Mouse (Mus musculus) forebrain, embryonic 13.5 days (tissue): Measurements from ENCODE around the gene Zkscan7. TPM values are rescaled to one million over a fixed set of nuclear protein-coding genes. Genes with fewer than 3 reads are reported as not detected.
"Not testable (repeated sequence)": the region's sequence is repeated elsewhere in the genome, so short reads cannot be mapped to it uniquely, and the experiment has no call there.

Experiments
- ATAC-seq: fragments of 200-750 bp; cut with Nextera tagmentation; 2 replicates; pipeline ENCODE4 v1.8.0; 2017
- H3K27ac ChIP-seq: fragments of 300-500 bp; sonication (generic); 2 replicates; pipeline ENCODE4 v1.5.1; 2015; ENCODE audit warnings: inconsistent platforms, mild to moderate bottlenecking, moderate library complexity
- H3K27me3 ChIP-seq: fragments of 300-500 bp; sonication (generic); 2 replicates; pipeline ENCODE4 v1.6.1; 2015; ENCODE audit warnings: mild to moderate bottlenecking, inconsistent platforms
- H3K36me3 ChIP-seq: fragments of 300-500 bp; sonication (generic); 2 replicates; pipeline ENCODE4 v1.6.1; 2015; ENCODE audit warnings: mild to moderate bottlenecking, inconsistent platforms; ENCODE audit not compliant: poor library complexity, severe bottlenecking
- H3K4me1 ChIP-seq: fragments of 300-500 bp; sonication (generic); 2 replicates; pipeline ENCODE4 v1.6.1; 2015; ENCODE audit warnings: inconsistent platforms
- H3K4me2 ChIP-seq: fragments of 300-500 bp; sonication (generic); 2 replicates; pipeline ENCODE4 v1.6.1; 2015; ENCODE audit warnings: inconsistent platforms, mild to moderate bottlenecking, moderate library complexity
- H3K4me3 ChIP-seq: fragments of 300-500 bp; sonication (generic); 2 replicates; pipeline ENCODE4 v1.5.1; 2015; ENCODE audit warnings: mild to moderate bottlenecking, inconsistent platforms
- H3K9ac ChIP-seq: fragments of 300-500 bp; sonication (generic); 2 replicates; pipeline ENCODE4 v1.6.1; 2015; ENCODE audit warnings: mild to moderate bottlenecking, inconsistent platforms
- H3K9me3 ChIP-seq: fragments of 300-500 bp; sonication (generic); replicated peaks from 2 replicates; pipeline ENCODE4 v1.6.1; 2016; ENCODE audit warnings: inconsistent platforms
- WGBS: fragments of 180-500 bp; shearing (Covaris S2); methylation state at CpG from one replicate; pipeline ENCODE4 v1.1.7; 2015; 5-methylcytosine and 5-hydroxymethylcytosine counted together
- polyA plus RNA-seq: library from polyadenylated mRNA; unstranded; fragments of >200 nt; fragmentation: Nextera tagmentation; extraction: Ambion mirVana; gene quantifications from 2 replicates; pipeline ENCODE4 v1.2.1, GENCODE M21; 2015

The Zkscan7 gene
- 4.2 and 5.7 TPM in 2 replicates for polyA plus RNA-seq

DNA sequence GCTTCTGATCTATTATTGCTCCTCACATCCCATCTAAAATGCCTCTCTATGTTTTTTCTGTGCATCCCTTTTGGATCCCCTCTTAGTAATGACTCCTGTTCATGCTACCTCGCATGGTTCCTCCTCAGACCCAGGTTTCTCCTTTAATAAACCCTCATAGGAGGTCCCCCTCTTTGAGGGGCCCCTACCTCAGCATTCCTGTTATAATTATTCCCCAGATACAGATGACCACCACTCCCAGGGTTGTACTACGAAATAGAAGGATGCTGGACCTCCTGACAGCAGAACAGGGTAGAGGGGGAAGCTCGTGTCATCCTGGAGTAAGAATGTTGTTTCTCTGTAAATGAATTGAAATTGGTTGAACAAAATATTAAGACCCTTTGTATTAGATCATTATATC lies at the start of gene Zkscan7:
Gene Zkscan7 (plus strand): TSS at position 301 of the 400 bp plus-strand sequence.
- H3K4me3 ChIP-seq, result peak within 1 kb of the TSS; percentile 53
- H3K27ac ChIP-seq, result no peak within 1 kb of the TSS
- H3K4me2 ChIP-seq, result peak within 1 kb of the TSS; percentile 88
- peaks cover 4% of the 10 kb centered on the region; the same call in 1 of the 2 replicates for H3K36me3 ChIP-seq
- H3K4me1 ChIP-seq, result peaks cover 14% of the 10 kb centered on the region
- H3K9ac ChIP-seq, result no peak within 1 kb of the TSS
- no peaks in the 10 kb centered on the region for H3K9me3 ChIP-seq
- no peak for ATAC-seq
- no peaks in the 10 kb centered on the region for H3K27me3 ChIP-seq
- WGBS, result 91% methylated on average over 3 of the region's 3 CpGs

DNA sequence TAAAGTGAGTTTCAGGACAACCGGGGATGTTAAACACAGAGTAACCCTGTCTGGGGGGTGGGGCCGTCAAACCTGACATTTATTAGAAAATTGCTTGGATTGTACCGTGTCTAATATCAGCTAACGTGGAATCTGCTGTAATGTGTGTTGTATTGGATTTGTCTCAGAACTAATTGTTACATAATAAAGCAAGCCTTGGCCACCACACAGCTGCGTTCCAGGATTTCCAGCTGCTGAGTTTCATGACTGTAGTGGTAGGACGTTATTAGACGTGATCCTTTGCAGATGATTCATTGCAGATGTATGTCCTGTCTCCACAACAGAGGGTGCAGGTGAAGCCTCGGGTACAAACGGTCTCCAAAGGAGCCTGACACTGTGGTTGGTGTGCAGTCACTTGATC lies 49.4 kb upstream of the Zkscan7 start:
- H3K9me3 ChIP-seq, result no peaks in the 10 kb centered on the region
- no peaks in the 10 kb centered on the region for H3K27me3 ChIP-seq
- peak overlapping the region; percentile 30; the same call in 1 of the 2 replicates for H3K9ac ChIP-seq
- ATAC-seq, result 0 out of 2 replicates have a peak, but pooled peaks have one; percentile 43
- H3K27ac ChIP-seq, result peak overlapping the region; percentile 77
- WGBS, result 56% methylated on average over 9 of the region's 9 CpGs
- no peak overlapping the region for H3K4me3 ChIP-seq
- peaks cover 9% of the 10 kb centered on the region for H3K36me3 ChIP-seq
- H3K4me2 ChIP-seq, result no peak overlapping the region; the same call in 1 of the 2 replicates
- peaks cover 24% of the 10 kb centered on the region for H3K4me1 ChIP-seq

DNA sequence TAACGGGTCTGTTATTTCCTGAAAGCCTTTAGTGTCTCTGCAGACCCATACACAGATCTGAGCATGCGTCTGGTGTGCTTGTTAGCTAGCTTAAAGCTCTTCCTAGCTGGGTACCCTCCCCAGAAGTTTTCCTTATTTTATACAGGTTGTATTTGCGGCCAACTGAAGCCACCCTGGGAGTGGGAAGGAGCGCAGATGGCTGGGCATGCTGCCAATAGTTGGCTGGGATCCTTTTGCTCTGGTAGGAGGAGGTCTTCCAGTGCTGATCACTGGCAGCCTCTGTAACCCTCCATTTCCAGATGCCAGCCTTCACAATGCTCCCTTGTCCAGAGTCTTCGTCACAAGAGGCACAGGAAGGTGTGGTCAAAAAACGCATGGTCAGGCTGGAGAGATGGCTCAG lies 48.7 kb upstream of the Zkscan7 start:
- Histone ChIP-seq H3K9me3 (no peaks in the 10 kb centered on the region), H3K4me2 (peak overlapping the region; percentile 25; the same call in 1 of the 2 replicates), H3K4me1 (peaks cover 24% of the 10 kb centered on the region), H3K36me3 (peaks cover 9% of the 10 kb centered on the region), H3K27me3 (no peaks in the 10 kb centered on the region), H3K4me3 (no peak overlapping the region), H3K27ac (peak overlapping the region; percentile 77), H3K9ac (peak overlapping the region; percentile 30)
- peak; percentile 94 for ATAC-seq
- WGBS, result 32% methylated on average over 6 of the region's 6 CpGs

DNA sequence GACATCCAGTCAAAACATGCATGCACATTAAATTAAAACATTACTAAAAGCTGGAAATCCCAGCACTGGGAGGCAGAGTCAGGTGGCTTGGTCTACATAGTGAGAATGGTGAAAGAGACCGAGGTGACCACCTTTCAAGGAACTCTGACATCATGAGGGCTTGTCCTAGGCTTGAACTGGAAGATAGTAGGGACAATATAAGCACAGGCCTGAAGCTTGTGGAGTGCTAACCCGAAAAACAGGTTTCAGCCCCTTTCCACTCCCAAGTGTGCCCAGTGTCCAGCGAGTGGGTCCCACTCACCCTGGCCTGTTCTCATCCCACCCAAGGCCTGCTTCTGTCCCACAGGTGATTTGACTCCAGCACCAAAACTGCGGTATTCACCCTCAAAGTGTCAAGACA lies 48.3 kb upstream of the Zkscan7 start:
- Histone ChIP-seq H3K4me2 (0 out of 2 replicates have a peak overlapping the region, but pooled peaks have one; percentile 25), H3K4me3 (no peak overlapping the region), H3K27ac (peak overlapping the region; percentile 77), H3K27me3 (no peaks in the 10 kb centered on the region), H3K4me1 (peaks cover 24% of the 10 kb centered on the region), H3K9me3 (no peaks in the 10 kb centered on the region), H3K36me3 (peaks cover 9% of the 10 kb centered on the region), H3K9ac (no peak overlapping the region)
- ATAC-seq, result peak; percentile 47; the same call in 1 of the 2 replicates
- 84% methylated on average over 4 of the region's 4 CpGs for WGBS

DNA sequence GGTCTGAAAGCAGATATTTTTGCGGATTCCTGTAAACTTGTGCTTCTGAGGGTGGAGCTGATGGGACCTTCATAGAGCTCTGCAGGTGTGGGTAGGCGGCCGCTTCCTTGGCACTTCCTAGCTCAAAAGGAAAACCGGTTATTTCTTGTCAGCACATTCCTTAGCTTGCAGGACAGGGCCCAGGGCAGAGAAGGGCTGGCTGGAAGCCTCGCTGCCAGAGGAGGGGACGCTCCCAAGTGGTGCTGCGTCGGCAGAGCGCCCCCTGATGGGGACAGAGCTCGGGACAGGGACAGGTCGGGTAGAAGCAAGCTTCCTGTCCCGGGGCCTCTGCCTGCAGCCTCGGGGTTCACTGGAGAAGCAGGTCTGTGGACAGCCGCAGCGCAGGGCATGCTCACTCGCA lies 47.8 kb upstream of the Zkscan7 start:
- H3K9ac ChIP-seq, result peak overlapping the region; percentile 21; the same call in 1 of the 2 replicates
- H3K4me1 ChIP-seq, result peaks cover 24% of the 10 kb centered on the region
- H3K4me2 ChIP-seq, result peak overlapping the region; percentile 7; the same call in 1 of the 2 replicates
- H3K27me3 ChIP-seq, result no peaks in the 10 kb centered on the region
- peaks cover 9% of the 10 kb centered on the region for H3K36me3 ChIP-seq
- WGBS, result 29% methylated on average over 16 of the region's 16 CpGs
- peak; percentile 65; the same call in 1 of the 2 replicates for ATAC-seq
- no peaks in the 10 kb centered on the region for H3K9me3 ChIP-seq
- no peak overlapping the region for H3K4me3 ChIP-seq
- H3K27ac ChIP-seq, result peak overlapping the region; percentile 77

DNA sequence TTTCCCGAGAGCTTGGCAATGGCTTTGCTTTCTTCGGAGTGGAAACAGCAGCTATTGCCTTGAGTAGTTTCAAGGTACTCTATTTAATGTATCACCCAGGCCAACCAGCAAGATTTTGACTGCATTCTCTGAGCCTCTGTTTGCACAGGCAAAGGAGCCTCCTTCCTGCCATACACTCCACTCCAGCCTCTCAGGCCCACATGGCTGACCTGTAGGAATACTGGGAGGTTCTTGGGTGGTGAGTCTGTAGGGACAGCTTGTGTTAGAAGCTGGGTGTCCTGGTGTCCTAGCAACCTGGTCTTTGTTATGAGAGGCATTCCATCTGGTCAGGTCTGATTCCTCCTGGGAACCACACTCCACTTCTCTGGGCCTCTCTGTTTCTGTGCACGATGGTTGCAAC lies 41.7 kb upstream of the Zkscan7 start, which contains the start of gene Gm35549:
Gene Gm35549 (minus strand): TSS at position 276 of the 400 bp plus-strand sequence.
- 0 out of 2 replicates have a peak, but pooled peaks cover 3% of the 10 kb centered on the region for H3K9me3 ChIP-seq
- WGBS, result 91% methylated on average over 3 of the region's 3 CpGs
- H3K4me1 ChIP-seq, result peaks cover 8% of the 10 kb centered on the region
- no peaks in the 10 kb centered on the region for H3K27me3 ChIP-seq
- H3K36me3 ChIP-seq, result peaks cover 6% of the 10 kb centered on the region
- H3K4me2 ChIP-seq, result no peak within 1 kb of the TSS
- H3K27ac ChIP-seq, result no peak within 1 kb of the TSS
- no peak within 1 kb of the TSS for H3K9ac ChIP-seq
- no peak within 1 kb of the TSS for H3K4me3 ChIP-seq
- ATAC-seq, result no peak

DNA sequence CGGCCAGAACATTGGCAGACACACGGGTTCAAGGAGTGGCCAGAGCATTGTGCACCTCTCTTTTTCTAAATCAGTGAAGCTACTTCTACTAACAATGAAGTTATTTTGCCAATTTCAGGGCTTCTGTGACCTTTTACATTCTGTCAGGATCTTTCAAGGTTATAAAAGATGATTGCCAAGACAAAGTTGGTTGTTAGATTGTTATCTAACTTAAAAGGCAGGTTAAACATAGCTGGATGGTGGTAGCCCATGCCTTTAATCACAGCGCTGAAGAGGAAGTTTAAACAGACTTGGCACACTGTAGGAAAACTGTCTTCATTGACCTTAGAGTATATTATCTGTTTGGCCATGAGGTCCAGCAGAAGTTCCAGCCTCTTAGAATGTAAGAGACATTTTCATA lies 39.9 kb upstream of the Zkscan7 start:
- Histone ChIP-seq H3K4me2 (no peak overlapping the region), H3K4me1 (peaks cover 8% of the 10 kb centered on the region), H3K4me3 (no peak overlapping the region), H3K27ac (peak overlapping the region; percentile 48; the same call in 1 of the 2 replicates), H3K9ac (no peak overlapping the region), H3K36me3 (peaks cover 24% of the 10 kb centered on the region), H3K27me3 (no peaks in the 10 kb centered on the region), H3K9me3 (0 out of 2 replicates have a peak, but pooled peaks cover 3% of the 10 kb centered on the region)
- 79% methylated on average over 3 of the region's 3 CpGs for WGBS
- no peak for ATAC-seq

DNA sequence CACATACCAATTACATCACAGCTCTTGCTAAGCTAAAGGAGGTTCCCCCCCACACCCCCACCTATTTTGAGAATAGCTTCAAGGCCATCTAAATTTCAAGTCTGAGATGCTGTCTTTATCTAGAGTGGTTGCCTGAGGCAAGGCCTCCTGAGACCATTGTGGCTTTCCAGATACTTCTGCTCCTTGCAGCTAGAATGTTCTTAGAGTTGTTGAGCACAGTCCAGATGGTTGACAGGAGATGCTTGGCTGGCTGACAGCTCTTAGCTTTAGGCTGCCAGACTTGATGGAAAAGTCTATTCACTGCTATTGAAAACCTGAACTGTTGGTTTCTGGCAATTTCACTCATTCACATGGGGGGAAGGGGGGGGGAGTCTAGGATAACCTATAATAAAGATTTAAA lies 39.3 kb upstream of the Zkscan7 start:
- Histone ChIP-seq H3K4me3 (no peak overlapping the region), H3K9me3 (0 out of 2 replicates have a peak, but pooled peaks cover 3% of the 10 kb centered on the region), H3K27ac (peak overlapping the region; percentile 48; the same call in 1 of the 2 replicates), H3K36me3 (peaks cover 29% of the 10 kb centered on the region), H3K9ac (no peak overlapping the region), H3K27me3 (no peaks in the 10 kb centered on the region), H3K4me2 (no peak overlapping the region), H3K4me1 (peaks cover 8% of the 10 kb centered on the region)
- ATAC-seq, result peak; percentile 59; the same call in 1 of the 2 replicates

DNA sequence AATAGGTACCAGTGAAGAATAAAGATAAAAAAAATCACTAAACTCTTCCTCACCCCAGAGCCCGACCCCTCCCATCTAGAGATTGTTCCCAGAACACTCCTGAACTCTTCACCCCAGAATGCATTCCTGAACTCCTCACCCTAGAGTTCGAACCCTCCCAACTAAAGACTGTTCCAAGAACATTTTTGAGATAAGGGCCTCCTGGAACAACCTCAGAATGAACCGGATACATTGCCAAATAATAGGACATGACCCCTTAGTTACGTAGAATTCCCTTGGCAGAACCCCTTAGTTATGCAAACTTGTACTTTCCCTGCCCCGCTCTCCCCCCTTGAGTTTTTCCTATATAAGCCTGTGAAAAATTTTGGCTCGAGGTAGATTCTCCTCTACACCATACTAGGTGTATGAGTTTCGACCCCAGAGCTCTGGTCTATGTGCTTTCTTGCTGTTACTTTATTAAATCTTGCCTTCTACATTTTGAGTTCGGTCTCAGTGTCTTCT lies 37.6 kb upstream of the Zkscan7 start:
- H3K36me3 ChIP-seq, result peaks cover 46% of the 10 kb centered on the region
- H3K4me2 ChIP-seq, H3K9ac ChIP-seq, ATAC-seq, H3K4me3 ChIP-seq, H3K27ac ChIP-seq, H3K4me1 ChIP-seq, H3K9me3 ChIP-seq, H3K27me3 ChIP-seq: not testable (repeated sequence)
- 96% methylated on average over 7 of the region's 8 CpGs for WGBS

DNA sequence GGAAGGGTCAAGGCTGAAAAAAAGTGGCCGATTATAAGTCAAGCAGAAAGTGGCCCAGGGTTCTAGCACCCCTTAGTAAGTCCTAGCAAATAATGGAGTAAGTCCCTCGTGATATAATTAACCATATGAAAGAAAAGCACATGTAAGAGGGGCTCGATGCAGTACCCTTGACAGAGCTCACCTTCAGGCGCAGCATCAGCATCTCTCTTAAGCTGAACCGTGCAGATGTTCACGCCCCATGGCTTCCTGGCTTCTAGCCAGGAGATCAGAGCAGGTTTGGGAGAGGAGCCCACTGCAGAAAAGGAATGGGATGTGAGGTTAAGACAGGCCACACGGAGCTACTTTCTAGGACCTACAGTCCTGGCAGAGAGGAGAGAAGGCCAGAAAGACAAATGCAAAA lies 31.0 kb upstream of the Zkscan7 start:
- H3K27me3 ChIP-seq, result no peaks in the 10 kb centered on the region
- no peak overlapping the region for H3K9ac ChIP-seq
- WGBS, result 91% methylated on average over 7 of the region's 7 CpGs
- no peaks in the 10 kb centered on the region for H3K9me3 ChIP-seq
- no peak overlapping the region for H3K4me3 ChIP-seq
- peaks cover 96% of the 10 kb centered on the region for H3K36me3 ChIP-seq
- H3K4me2 ChIP-seq, result no peak overlapping the region
- no peak overlapping the region for H3K27ac ChIP-seq
- no peaks in the 10 kb centered on the region for H3K4me1 ChIP-seq
- no peak for ATAC-seq

DNA sequence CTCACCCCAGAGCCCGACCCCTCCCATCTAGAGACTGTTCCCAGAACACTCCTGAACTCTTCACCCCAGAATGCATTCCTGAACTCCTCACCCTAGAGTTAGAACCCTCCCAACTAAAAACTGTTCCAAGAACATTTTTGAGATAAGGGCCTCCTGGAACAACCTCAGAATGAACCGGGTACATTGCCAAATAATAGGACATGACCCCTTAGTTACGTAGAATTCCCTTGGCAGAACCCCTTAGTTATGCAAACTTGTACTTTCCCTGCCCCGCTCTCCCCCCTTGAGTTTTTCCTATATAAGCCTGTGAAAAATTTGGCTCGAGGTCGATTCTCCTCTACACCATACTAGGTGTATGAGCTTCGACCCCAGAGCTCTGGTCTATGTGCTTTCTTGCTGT lies 30.3 kb upstream of the Zkscan7 start:
- not testable (repeated sequence) for H3K4me3 ChIP-seq, H3K4me2 ChIP-seq, H3K9ac ChIP-seq, ATAC-seq, H3K27me3 ChIP-seq, H3K4me1 ChIP-seq, H3K9me3 ChIP-seq, H3K27ac ChIP-seq
- 93% methylated on average over 2 of the region's 7 CpGs for WGBS
- peaks cover 96% of the 10 kb centered on the region for H3K36me3 ChIP-seq

DNA sequence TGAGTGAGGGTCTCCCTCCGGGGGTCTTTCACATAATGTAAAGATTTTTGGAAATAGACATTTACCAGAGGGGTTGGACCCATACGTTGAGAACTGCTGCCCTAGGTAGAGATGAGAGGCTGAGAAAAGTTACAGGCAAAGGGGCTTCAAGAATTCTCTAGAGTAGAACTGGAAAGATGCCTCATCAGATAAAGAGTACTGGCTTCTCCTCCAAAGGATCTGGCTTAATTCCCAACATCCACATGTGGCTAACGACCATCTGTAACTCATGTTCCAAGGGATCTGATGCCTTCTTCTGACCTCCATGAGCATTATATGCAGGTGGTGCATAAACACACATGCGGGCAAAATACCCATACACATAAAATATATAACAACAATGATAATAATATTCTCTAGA lies 29.9 kb upstream of the Zkscan7 start:
- peaks cover 10% of the 10 kb centered on the region for H3K9me3 ChIP-seq
- H3K9ac ChIP-seq, result no peak overlapping the region
- 95% methylated on average over 4 of the region's 4 CpGs for WGBS
- no peak for ATAC-seq
- H3K27ac ChIP-seq, result no peak overlapping the region
- H3K4me1 ChIP-seq, result no peaks in the 10 kb centered on the region
- H3K4me3 ChIP-seq, result no peak overlapping the region
- no peak overlapping the region for H3K4me2 ChIP-seq
- H3K36me3 ChIP-seq, result peaks cover 96% of the 10 kb centered on the region
- H3K27me3 ChIP-seq, result no peaks in the 10 kb centered on the region

DNA sequence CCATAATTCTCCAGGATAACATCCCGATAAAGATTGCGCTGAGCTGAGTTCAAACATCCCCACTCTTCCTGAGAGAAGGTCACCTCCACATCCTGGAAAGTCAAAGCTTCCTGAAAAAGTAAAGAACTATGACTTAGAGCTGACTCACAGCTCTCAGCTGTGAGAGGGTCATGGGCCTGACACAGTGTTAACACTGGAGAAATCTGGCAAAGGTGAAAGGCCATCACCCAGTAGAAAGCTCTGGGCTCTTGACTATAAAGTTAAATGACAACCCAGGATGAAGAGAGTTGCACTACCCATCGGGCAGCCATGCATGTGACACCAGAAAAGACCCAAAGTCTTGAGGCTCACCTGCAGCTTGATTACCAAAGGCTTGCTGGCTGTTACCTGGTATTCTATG lies 28.8 kb upstream of the Zkscan7 start:
- H3K36me3 ChIP-seq, result peaks cover 96% of the 10 kb centered on the region
- no peak overlapping the region for H3K4me3 ChIP-seq
- no peaks in the 10 kb centered on the region for H3K4me1 ChIP-seq
- no peak overlapping the region for H3K27ac ChIP-seq
- ATAC-seq, result no peak
- WGBS, result 97% methylated on average over 3 of the region's 3 CpGs
- no peak overlapping the region for H3K4me2 ChIP-seq
- H3K9me3 ChIP-seq, result peaks cover 10% of the 10 kb centered on the region
- no peaks in the 10 kb centered on the region for H3K27me3 ChIP-seq
- H3K9ac ChIP-seq, result no peak overlapping the region
